Mouse (Mus musculus) heart, embryonic 16.5 days (tissue): ENCODE results near the gene Zdbf2. TPM values are rescaled to one million over a fixed set of nuclear protein-coding genes. Genes with fewer than 3 reads are reported as not detected.
A peak's percentile ranks its signal among the peaks of the same experiment; 100 is the strongest.

Experiments
- ATAC-seq: fragments of 200-750 bp; cut with Nextera tagmentation; replicated peaks from 2 replicates; pipeline ENCODE4 v1.8.0; 2017; ENCODE audit warnings: moderate number of reproducible peaks; ENCODE audit not compliant: insufficient read depth, low FRiP score; ENCODE audit errors: extremely low read depth
- H3K27ac ChIP-seq: fragments of 300-500 bp; sonication (generic); 2 replicates; pipeline ENCODE4 v1.5.1; 2014; ENCODE audit warnings: mild to moderate bottlenecking, low read length, control low read depth, moderate library complexity
- H3K27me3 ChIP-seq: fragments of 300-500 bp; sonication (generic); 2 replicates; pipeline ENCODE4 v1.6.1; 2014; ENCODE audit warnings: low read length, mixed read lengths; ENCODE audit not compliant: control insufficient read depth, insufficient read depth
- H3K36me3 ChIP-seq: fragments of 300-500 bp; sonication (generic); 2 replicates; pipeline ENCODE4 v1.6.1; 2014; ENCODE audit not compliant: control insufficient read depth, insufficient read depth
- H3K4me1 ChIP-seq: fragments of 300-500 bp; sonication (generic); 2 replicates; pipeline ENCODE4 v1.6.1; 2014; ENCODE audit warnings: low read length, mixed read lengths; ENCODE audit not compliant: control insufficient read depth, insufficient read depth
- H3K4me2 ChIP-seq: fragments of 300-500 bp; sonication (generic); 2 replicates; pipeline ENCODE4 v1.6.1; 2014; ENCODE audit warnings: low read depth, mild to moderate bottlenecking, control low read depth, low read length
- H3K4me3 ChIP-seq: fragments of 300-500 bp; sonication (generic); 2 replicates; pipeline ENCODE4 v1.5.1; 2014; ENCODE audit warnings: mild to moderate bottlenecking, control low read depth, low read length
- H3K9ac ChIP-seq: fragments of 300-500 bp; sonication (generic); 2 replicates; pipeline ENCODE4 v1.6.1; 2014; ENCODE audit warnings: low read length, control low read depth
- H3K9me3 ChIP-seq: fragments of 300-500 bp; sonication (generic); replicated peaks from 2 replicates; pipeline ENCODE4 v1.6.1; 2016; ENCODE audit warnings: low read length; ENCODE audit not compliant: control insufficient read depth
- WGBS: fragments of 180-500 bp; shearing (Covaris S2); extraction: QIAGEN DNeasy Blood & Tissue Kit; methylation state at CpG from one replicate; pipeline ENCODE4 v1.1.7; 2014; 5-methylcytosine and 5-hydroxymethylcytosine counted together
- polyA plus RNA-seq: library from polyadenylated mRNA; unstranded; fragments of >200 nt; fragmentation: Nextera tagmentation; extraction: Ambion mirVana; gene quantifications from 2 replicates; pipeline ENCODE4 v1.2.1, GENCODE M21; 2015

The Zdbf2 gene
- polyA plus RNA-seq, 1 experiment from 2014 or later = 3.2 TPM

DNA sequence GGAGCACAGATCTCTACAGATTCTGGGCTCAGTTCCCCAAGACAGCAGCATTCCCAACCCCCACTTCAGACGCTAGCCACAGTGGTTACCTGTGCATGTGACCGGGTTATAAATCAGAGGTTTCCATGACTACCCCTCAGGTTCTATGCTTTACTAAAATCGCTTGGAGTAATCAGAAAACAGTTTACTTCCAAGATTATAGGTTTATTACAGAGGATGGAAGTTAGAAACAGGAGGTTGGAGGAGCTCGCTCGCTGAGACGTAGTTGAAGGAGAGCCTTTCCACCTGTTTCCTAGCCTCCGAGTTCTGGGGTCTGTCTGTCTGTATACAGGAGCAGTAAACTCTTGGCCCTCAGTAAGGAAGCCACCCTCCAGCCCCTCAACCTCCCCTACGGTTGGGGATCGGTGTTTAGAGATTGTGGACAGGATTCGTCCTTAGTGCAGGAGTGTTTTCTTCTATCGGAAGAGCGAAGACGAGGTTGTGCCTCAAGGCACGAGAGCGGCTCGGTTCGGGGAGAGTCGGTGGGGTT, 25.2 kb upstream of the Zdbf2 start:
- Histone ChIP-seq H3K27ac (no peak overlapping the region), H3K4me2 (peak overlapping the region; percentile 55), H3K4me3 (peak overlapping the region; percentile 32), H3K9ac (peak overlapping the region; percentile 34; the same call in 1 of the 2 replicates), H3K36me3 (no peaks in the 10 kb centered on the region), H3K9me3 (no peaks in the 10 kb centered on the region; the same call in 1 of the 2 replicates), H3K27me3 (peaks cover 75% of the 10 kb centered on the region), H3K4me1 (peaks cover 5% of the 10 kb centered on the region)
- no peak for ATAC-seq
- 3% methylated on average over 18 of the region's 18 CpGs for WGBS

DNA sequence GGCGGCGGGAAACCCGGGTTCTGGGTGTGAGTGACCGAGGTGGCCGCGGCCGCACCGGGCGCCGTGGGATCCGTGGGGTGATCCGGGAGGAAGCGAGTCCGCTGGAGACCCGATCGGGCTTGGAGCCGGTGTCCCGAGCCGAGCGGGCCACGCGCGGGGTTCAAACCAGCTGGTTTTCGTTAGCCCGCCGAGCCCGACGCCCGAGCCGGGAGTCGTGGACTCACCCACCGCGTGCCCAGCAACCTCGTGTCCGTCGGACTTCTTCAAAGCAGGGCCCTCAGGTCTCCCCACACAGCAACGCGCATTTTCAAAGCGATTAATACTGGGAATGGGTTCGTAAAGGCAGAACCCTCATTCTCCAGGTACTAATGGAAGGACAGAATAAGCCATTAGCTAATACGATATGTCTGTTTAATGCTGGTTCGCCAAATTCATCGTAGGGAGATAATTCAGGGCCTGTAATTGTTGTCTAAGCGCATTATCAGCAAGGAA, 24.7 kb upstream of the Zdbf2 start:
- no peaks in the 10 kb centered on the region for H3K36me3 ChIP-seq
- no peaks in the 10 kb centered on the region; the same call in 1 of the 2 replicates for H3K9me3 ChIP-seq
- H3K4me1 ChIP-seq = peaks cover 5% of the 10 kb centered on the region
- no peak overlapping the region for H3K27ac ChIP-seq
- peaks cover 80% of the 10 kb centered on the region for H3K27me3 ChIP-seq
- ATAC-seq = no peak
- peak overlapping the region; percentile 55 for H3K4me2 ChIP-seq
- WGBS = 2% methylated on average over 44 of the region's 44 CpGs
- H3K4me3 ChIP-seq = peak overlapping the region; percentile 32
- peak overlapping the region; percentile 34; the same call in 1 of the 2 replicates for H3K9ac ChIP-seq

DNA sequence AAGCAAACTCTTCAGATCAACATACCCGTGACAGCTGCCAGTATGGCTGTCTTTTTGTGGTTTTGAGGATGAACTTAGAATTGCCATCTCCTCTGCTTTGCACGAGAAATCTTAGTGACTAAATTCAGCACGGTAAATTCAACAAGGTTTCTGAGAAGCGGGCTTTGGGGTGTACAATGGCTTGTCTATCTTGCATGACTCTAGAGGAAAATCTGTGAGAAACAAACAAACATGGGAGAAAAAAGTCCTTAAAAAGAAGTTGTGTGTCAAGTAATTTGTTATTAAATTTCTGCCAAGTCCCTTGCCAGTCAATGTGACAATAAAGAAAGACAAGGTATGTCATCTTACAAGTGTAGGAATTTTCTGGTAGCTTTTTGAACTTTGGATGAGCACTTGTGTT, 23.8 kb upstream of the Zdbf2 start:
- peaks cover 5% of the 10 kb centered on the region for H3K4me1 ChIP-seq
- peaks cover 80% of the 10 kb centered on the region for H3K27me3 ChIP-seq
- WGBS = 51% methylated on average over 4 of the region's 4 CpGs
- H3K9ac ChIP-seq = no peak overlapping the region
- H3K9me3 ChIP-seq = no peaks in the 10 kb centered on the region; the same call in 1 of the 2 replicates
- no peaks in the 10 kb centered on the region for H3K36me3 ChIP-seq
- no peak for ATAC-seq
- no peak overlapping the region for H3K4me2 ChIP-seq
- no peak overlapping the region for H3K27ac ChIP-seq
- H3K4me3 ChIP-seq = no peak overlapping the region

DNA sequence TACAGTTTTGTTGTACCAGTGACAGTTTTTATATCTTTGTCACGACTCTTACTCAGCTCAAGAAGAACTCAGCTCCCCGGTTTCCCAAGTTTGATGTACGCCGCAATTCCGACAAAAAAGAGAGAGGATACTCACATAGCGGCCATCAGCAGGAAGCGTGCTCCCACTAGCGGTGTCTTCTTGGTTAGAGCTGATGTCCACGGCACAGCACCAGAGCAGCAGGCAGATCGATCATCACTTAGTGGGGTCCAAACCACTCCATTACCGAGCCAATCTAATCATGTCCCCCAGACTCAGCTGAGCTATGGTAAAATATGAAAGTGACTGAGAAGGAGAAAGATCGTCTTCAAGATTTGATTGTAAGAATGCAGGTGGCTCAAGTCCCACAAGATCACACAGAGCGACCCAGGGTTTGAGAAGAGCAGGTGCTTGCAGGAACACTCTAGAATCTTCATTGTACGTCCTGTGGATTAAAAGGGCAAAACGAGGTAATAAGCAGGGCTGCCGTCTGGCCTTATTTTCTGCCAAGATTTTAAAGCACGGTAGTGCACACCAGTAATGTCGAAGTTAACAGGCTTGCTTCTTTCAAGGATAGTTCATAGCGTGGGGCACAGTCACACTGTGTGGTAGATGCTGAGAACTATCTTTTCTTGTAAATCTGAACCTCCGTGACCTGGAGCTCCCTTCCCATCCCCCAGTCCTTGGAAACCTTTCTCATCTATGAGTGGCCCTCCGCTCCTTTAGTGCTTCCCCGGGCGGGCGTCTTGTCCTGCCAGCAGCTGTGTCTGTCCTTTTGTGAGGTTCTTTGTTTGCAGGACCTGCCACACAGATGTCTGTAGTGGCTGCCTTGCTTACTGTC, 20.5 kb upstream of the Zdbf2 start:
- Histone ChIP-seq H3K9me3 (no peaks in the 10 kb centered on the region; the same call in 1 of the 2 replicates), H3K36me3 (no peaks in the 10 kb centered on the region), H3K27ac (no peak overlapping the region), H3K4me1 (peaks cover 5% of the 10 kb centered on the region), H3K27me3 (peaks cover 88% of the 10 kb centered on the region), H3K4me3 (no peak overlapping the region), H3K4me2 (no peak overlapping the region), H3K9ac (no peak overlapping the region)
- no peak for ATAC-seq
- WGBS = 38% methylated on average over 24 of the region's 24 CpGs

DNA sequence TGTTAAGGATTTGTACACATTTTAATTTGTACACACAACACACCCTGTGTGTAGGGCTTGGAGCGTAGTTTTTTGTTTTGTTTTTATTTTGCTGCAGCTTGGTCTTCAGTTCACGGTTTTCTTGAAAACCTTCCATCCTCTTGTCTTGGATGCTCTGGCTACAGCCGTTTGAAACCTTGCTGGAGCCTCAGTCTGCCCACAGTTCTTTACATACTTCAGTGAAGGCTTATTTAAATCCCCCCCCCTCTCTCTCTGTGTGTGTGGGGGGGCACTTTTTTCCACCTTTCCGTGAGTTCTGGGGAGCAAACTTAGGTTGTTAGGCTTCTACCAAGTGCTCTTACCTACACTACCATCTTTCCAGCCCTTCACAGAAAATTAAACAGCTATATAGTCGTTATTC, 19.8 kb upstream of the Zdbf2 start:
- Histone ChIP-seq H3K36me3 (no peaks in the 10 kb centered on the region), H3K9ac (no peak overlapping the region), H3K4me2 (no peak overlapping the region), H3K27me3 (peaks cover 84% of the 10 kb centered on the region), H3K27ac (no peak overlapping the region), H3K4me3 (no peak overlapping the region), H3K9me3 (no peaks in the 10 kb centered on the region; the same call in 1 of the 2 replicates), H3K4me1 (no peaks in the 10 kb centered on the region)
- no peak for ATAC-seq
- WGBS = 42% methylated on average over 5 of the region's 5 CpGs

DNA sequence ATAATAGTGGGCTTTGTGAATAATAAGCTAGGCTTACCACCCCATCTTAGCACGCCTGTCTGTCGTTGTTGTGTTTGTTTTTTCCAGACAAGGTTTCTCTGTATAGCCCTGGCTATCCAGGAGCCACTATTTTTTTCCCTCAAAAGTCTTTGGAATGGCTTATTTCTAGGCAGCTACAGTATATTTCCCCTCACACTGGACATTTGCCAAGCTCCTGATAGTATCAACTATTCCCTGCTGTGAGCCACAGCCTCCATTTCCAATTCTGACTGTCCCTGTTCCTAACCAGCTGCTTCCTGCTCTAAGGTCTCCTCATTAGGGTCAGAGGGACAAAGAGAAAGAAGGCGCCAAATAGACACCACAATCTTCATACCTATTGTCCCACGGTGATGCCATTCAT, 18.0 kb upstream of the Zdbf2 start:
- Histone ChIP-seq H3K9me3 (no peaks in the 10 kb centered on the region), H3K27me3 (peaks cover 78% of the 10 kb centered on the region), H3K9ac (no peak overlapping the region), H3K4me3 (no peak overlapping the region), H3K4me2 (no peak overlapping the region), H3K36me3 (no peaks in the 10 kb centered on the region), H3K4me1 (no peaks in the 10 kb centered on the region), H3K27ac (no peak overlapping the region)
- WGBS = 31% methylated on average over 4 of the region's 4 CpGs
- ATAC-seq = no peak

DNA sequence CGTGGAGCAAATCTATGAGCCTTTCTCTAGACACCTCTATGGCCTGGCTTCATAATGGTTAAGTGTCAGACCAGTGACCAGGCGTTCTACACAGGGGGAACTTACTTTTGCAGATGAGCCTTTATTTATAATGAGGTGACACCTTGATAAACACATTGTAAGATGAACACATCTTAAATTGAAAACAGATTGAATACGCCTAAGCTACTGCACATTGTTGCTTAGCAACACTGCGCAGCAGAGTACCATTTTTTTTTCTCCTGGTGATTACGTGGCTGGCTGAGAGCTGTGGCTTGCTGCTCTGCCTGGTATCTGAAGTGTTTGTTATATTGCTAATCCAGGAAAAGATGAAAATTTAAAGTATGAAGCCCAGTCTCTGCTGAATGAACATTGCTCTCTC, 17.0 kb upstream of the Zdbf2 start:
- no peak overlapping the region for H3K9ac ChIP-seq
- H3K4me1 ChIP-seq = no peaks in the 10 kb centered on the region
- WGBS = 32% methylated on average over 5 of the region's 5 CpGs
- no peak overlapping the region for H3K27ac ChIP-seq
- no peaks in the 10 kb centered on the region for H3K9me3 ChIP-seq
- H3K36me3 ChIP-seq = no peaks in the 10 kb centered on the region
- H3K27me3 ChIP-seq = peaks cover 80% of the 10 kb centered on the region
- no peak overlapping the region for H3K4me3 ChIP-seq
- H3K4me2 ChIP-seq = no peak overlapping the region
- ATAC-seq = no peak

DNA sequence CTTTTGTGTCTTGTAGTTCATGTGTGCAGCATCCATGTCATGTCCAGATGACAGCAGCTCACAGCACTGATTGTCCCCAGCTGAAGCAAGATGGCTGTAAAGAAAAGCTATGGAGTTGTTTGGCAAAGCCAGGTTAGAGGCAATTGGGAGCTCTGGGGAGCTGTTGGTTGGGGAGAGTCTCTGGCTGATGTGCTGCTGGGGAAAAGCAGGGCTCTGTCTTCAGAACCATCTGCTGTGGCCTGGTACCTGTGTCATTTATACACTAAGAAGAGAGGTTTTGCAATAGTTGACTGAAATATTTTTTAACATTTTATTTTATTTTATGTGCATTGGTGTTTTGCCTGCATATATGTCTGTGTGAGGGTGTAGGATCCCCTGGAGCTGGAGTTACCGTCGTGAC, 14.6 kb upstream of the Zdbf2 start:
- Histone ChIP-seq H3K4me3 (no peak overlapping the region), H3K9ac (no peak overlapping the region), H3K9me3 (no peaks in the 10 kb centered on the region), H3K27ac (no peak overlapping the region), H3K4me1 (no peaks in the 10 kb centered on the region), H3K27me3 (peaks cover 75% of the 10 kb centered on the region), H3K4me2 (no peak overlapping the region), H3K36me3 (no peaks in the 10 kb centered on the region)
- ATAC-seq = no peak
- 43% methylated on average over 2 of the region's 2 CpGs for WGBS

DNA sequence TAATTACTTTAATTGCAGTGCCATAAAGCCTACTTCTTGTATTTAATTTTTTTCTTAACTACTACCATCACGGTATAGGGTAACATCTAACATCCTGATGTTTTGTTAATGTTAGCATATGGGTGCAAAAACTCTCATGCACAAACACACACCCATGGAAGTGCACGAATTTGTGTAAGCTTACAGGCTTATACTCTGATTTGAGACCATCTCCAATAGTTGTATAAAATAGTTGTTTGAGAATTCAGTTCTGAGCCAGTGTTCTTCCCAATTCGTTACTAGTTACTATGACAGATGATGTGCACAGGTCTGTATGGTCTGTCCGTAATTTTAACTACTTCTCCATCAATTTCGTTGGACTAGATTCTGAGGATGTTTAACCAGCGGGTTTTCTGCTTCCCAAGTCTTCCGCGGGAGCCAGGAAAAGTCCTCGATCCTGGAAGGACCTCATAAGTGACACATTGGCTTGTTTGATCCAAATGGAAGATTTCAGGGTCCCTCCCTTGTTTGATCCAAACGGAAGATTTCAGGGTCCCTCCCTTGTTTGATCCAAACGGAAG, 13.7 kb upstream of the Zdbf2 start:
- no peak for ATAC-seq
- H3K9ac ChIP-seq = no peak overlapping the region
- 38% methylated on average over 11 of the region's 11 CpGs for WGBS
- no peaks in the 10 kb centered on the region for H3K9me3 ChIP-seq
- H3K36me3 ChIP-seq = no peaks in the 10 kb centered on the region
- no peak overlapping the region for H3K4me3 ChIP-seq
- H3K4me2 ChIP-seq = no peak overlapping the region
- no peak overlapping the region for H3K27ac ChIP-seq
- peaks cover 79% of the 10 kb centered on the region for H3K27me3 ChIP-seq
- no peaks in the 10 kb centered on the region for H3K4me1 ChIP-seq
